Mouse (Mus musculus) megakaryocyte, embryonic 14.5 days (primary cell): ENCODE results near the gene Mlycd.

Source experiments
- FLI1 ChIP-seq: IDR thresholded peaks from 2 replicates; pipeline ENCODE4 v1.6.1; 2012; ENCODE audit warnings: low read length, inconsistent platforms, mixed read lengths
- GATA1 ChIP-seq: IDR thresholded peaks from 3 replicates; pipeline ENCODE4 v1.6.1; 2012; ENCODE audit warnings: mixed read lengths, low read length, inconsistent platforms, borderline replicate concordance

DNA sequence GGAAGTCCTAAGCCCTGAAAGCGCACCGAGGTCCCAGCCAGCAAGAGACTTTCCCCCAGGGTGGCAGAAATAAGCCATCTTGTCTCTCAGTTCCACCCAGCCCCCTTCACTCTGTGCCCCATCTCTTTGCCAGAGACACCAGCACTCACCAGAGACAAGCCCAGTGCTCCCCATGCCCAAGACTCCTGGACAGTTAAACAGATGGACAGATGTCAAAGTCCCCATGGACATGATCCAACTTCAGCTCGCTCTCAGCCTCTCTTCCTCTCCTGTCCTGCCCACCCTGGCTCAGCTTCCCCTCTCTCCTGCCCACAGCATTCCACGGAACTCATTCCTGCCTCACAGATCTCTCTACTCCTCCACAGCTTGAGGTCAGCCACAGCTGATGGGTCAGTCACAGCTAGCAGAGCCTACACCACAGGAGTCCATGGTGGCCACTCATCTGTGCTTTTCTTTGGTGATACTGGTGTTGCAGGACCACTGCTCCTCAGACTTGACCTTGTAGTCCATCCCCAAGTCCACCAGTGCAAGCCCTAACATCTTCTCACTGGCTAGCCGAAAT, 34.2 kb downstream of the Mlycd start:
- TF ChIP-seq FLI1 (no peak), GATA1 (no peak)
